Mouse (Mus musculus): ENCODE measurements at regions not wholly inside any gene's neighbourhood (a gene's known extent, or its start where the extent isn't known, plus 50 kb on each side); places are given as distances from the start of the nearest gene placed in this dataset.

DNA sequence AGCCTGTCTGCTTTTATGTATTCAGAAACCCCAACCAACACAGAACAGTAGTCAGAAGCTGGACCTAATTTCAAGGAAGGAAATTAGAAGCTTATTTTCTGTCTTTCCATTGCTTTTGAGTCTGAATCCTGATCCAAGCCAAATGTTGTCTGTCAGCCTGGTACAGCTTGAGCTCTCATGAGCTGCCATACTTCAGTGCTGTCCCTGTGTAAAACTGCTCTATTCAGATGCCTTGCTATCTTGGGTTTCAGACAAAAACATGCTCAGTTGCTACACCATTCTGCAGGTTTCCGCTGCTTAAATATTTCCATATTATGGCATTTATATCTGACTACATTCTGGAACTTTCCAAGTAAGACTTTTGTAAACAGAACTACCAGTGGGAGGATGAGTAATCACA, 1403.2 kb downstream of the Epha7 start:
- no peak overlapping the region for H3K27ac ChIP-seq
- no peak for DNase-seq (ENCODE audit: extremely low spot score, low spot score)

DNA sequence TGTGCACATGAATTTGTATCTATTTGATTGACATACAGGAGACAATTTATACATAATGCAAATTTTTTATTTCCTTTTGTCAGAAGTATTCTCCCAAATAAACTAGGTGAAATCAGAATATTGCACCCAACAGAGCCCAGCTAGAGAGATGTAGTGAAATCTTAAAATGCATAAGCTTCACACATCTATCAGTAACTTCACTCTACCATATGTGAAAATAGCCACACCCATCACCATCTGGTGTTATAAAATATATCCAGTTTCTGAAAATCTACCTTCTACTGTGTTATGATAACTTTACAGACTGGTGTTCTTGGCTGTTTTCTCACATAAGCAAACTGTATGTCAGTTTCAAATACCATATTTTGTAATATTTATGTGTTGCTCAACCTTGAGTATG, 1414.2 kb downstream of the Epha7 start:
- no peaks in the 10 kb centered on the region for H3K4me1 ChIP-seq
- H3K9me3 ChIP-seq, result no peaks in the 10 kb centered on the region
- H3K27me3 ChIP-seq (ENCODE audit: poor library complexity, severe bottlenecking), result no peaks in the 10 kb centered on the region
- H3K27ac ChIP-seq, result no peak overlapping the region
- no peak overlapping the region for H3K4me3 ChIP-seq
- DNase-seq (ENCODE audit: extremely low spot score, low spot score), result no peak
- no peaks in the 10 kb centered on the region for H3K36me3 ChIP-seq (replicated peaks)

More for the DNA sequence above, 1403.2 kb downstream of the Epha7 start:
- H3K36me3 ChIP-seq (replicated peaks), result no peaks in the 10 kb centered on the region
- H3K4me3 ChIP-seq, result no peak overlapping the region
- no peaks in the 10 kb centered on the region for H3K4me1 ChIP-seq
- no peaks in the 10 kb centered on the region for H3K27me3 ChIP-seq (ENCODE audit: poor library complexity, severe bottlenecking)
- H3K9me3 ChIP-seq, result no peaks in the 10 kb centered on the region
- WGBS, result 96% methylated on average over 1 of the region's 1 CpGs

DNA sequence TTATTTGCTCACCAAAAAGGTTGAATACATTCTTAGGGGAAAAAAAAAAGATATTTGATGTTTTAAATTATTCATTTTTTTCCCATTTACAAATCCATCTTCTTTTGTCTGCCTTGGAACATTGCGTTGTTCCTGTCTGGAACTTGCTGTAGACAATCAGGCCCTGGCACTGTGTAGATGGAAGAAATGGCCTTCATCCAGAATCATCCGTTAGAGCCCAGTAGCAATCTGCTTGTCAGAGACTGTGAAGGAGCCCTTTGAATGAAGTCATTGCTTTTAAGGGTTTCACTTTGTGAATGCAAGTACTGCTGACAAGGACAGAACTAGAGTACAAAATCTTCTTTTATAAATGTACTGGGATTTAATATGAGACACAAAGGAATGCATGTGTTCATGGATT, 1449.2 kb downstream of the Epha7 start:
- no peak for DNase-seq (ENCODE audit: extremely low spot score, low spot score)
- H3K27me3 ChIP-seq (ENCODE audit: poor library complexity, severe bottlenecking), result no peaks in the 10 kb centered on the region
- H3K4me1 ChIP-seq, result no peaks in the 10 kb centered on the region
- no peak overlapping the region for H3K27ac ChIP-seq
- WGBS, result 95% methylated on average over 2 of the region's 2 CpGs
- no peaks in the 10 kb centered on the region for H3K9me3 ChIP-seq
- H3K4me3 ChIP-seq, result no peak overlapping the region
- no peaks in the 10 kb centered on the region for H3K36me3 ChIP-seq (replicated peaks)

DNA sequence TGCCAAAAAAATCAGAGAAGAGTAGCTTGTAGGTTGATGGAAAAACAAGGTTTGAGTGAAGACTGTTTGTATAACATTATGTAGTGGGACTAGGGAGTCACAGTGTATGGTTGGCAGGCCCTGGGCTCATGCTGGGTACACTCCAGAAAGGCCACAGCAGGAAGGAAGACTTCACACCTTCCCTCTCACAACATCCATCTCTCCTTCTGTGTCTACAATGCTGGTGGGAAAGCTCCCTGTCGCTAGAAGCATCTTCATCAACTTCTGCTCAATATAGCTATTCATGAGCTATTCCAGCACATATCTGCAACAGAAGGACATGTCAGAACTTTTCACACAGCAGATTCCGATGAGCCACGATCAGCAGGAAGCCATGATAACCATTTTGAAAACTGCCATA, 1455.1 kb downstream of the Epha7 start:
- Histone ChIP-seq H3K36me3 (replicated peaks) (no peaks in the 10 kb centered on the region), H3K27ac (no peak overlapping the region), H3K27me3 (ENCODE audit: poor library complexity, severe bottlenecking) (no peaks in the 10 kb centered on the region), H3K4me1 (no peaks in the 10 kb centered on the region), H3K4me3 (no peak overlapping the region), H3K9me3 (no peaks in the 10 kb centered on the region)
- 92% methylated on average over 3 of the region's 3 CpGs for WGBS
- no peak for DNase-seq (ENCODE audit: extremely low spot score, low spot score)

DNA sequence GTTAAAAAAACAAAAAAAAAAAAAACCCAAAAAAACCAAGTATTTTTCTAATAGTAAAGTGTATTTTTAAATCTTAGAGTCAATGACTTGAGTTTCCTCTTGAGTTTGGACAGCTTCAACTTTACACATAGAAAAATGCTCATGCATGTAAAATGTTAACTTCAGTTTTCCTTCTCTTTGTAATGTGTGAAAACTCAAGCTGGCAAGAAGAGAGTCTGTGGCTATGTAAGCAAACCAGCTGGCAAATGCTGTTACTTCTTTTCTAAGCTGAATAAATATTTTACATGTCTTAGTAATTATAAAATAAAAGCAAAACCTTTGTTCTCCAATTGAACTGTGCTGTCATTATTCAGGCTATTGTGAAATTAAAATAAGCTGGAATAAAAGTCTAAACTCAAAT, 1457.1 kb downstream of the Epha7 start:
- Histone ChIP-seq H3K36me3 (replicated peaks) (no peaks in the 10 kb centered on the region), H3K27ac (no peak overlapping the region), H3K4me1 (no peaks in the 10 kb centered on the region), H3K27me3 (ENCODE audit: poor library complexity, severe bottlenecking) (no peaks in the 10 kb centered on the region), H3K4me3 (no peak overlapping the region), H3K9me3 (no peaks in the 10 kb centered on the region)
- DNase-seq (ENCODE audit: extremely low spot score, low spot score), result no peak

DNA sequence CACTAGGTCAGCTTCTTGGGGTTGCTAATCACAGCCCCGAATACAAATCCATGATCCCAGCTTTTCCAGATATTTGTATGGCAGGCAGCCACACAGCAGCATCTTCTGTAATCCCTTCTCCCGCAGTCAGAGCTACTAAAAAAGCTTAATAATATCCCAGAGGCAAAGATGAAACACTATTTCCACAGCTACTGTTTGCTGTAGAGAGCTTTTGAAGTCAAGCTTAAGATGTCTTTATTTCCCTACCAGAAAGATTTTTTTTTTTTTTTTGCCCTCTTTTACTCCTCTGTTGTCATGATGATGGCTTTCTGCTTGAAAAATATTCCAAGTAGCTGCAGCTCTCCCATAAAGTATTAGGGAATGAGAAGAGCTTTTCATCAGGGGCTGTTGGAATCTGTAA, 1499.5 kb downstream of the Epha7 start:
- DNase-seq (ENCODE audit: extremely low spot score, low spot score), result no peak
- no peaks in the 10 kb centered on the region for H3K9me3 ChIP-seq
- H3K36me3 ChIP-seq (replicated peaks), result no peaks in the 10 kb centered on the region
- H3K4me1 ChIP-seq, result peaks cover 20% of the 10 kb centered on the region
- H3K27me3 ChIP-seq (ENCODE audit: poor library complexity, severe bottlenecking), result no peaks in the 10 kb centered on the region
- WGBS, result 58% methylated on average over 2 of the region's 2 CpGs
- H3K27ac ChIP-seq, result peak overlapping the region; percentile 11; the same call in 1 of the 2 replicates
- no peak overlapping the region for H3K4me3 ChIP-seq

DNA sequence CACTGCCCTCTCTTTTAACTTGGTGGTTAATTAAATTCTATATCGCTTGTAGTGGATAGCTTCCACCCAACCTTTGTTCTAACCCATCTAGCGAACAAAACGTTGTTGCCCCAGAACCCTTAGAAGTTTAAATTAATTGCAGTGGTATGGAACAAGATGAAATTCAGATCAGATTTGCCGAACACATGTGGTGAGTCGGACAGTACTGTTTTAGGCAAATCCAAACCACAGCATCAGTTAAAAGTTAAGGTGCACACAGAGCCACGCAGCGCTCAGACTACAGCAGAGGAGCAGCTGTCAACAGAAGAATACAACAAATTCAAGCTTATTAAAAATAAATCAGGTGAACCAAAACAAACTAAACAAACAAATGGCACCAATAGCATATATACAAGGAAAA, 1500.0 kb downstream of the Epha7 start:
- Histone ChIP-seq H3K4me3 (no peak overlapping the region), H3K9me3 (no peaks in the 10 kb centered on the region), H3K27ac (peak overlapping the region; percentile 11; the same call in 1 of the 2 replicates), H3K4me1 (peaks cover 20% of the 10 kb centered on the region), H3K36me3 (replicated peaks) (no peaks in the 10 kb centered on the region), H3K27me3 (ENCODE audit: poor library complexity, severe bottlenecking) (no peaks in the 10 kb centered on the region)
- no peak for DNase-seq (ENCODE audit: extremely low spot score, low spot score)
- 61% methylated on average over 7 of the region's 7 CpGs for WGBS

DNA sequence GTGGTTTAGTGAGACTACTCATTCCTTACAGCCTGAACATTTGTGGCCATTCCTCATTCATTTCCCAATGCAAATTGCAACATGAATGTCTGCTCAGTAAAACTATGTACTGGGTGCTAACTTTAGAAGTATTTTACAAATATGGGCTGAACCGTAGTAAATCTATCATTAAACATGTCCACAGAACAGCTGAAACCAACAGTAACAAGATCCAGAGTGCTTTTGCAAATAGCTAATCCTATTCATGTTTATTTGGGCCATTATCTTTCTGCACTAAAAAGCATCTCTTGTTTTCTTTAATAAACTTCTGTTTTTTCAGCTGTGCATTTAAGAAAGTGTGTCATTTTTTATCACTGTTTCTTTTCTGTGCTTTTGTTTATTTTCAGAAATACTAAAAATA, 1502.4 kb downstream of the Epha7 start:
- H3K4me1 ChIP-seq, result peaks cover 20% of the 10 kb centered on the region
- WGBS, result 79% methylated on average over 1 of the region's 1 CpGs
- H3K9me3 ChIP-seq, result no peaks in the 10 kb centered on the region

DNA sequence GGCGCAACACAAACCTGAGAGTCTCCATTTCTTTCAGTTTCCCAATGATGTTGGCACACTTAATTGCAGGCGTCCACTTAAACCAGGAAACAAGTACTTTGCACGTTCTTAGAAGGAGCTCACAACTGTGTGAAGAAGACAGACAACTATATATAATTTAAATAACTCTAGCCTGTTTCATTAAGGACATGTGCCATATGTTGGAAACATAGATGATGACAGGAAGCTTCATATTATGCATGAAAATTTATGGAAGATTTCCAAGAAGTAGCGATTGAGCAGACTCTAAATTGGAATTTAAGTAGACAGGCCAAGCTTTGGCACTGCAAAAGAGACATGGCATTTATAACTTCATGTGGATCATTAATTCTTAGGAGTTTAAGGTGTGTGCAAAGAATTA, 1504.1 kb downstream of the Epha7 start:
- 89% methylated on average over 4 of the region's 4 CpGs for WGBS
- no peaks in the 10 kb centered on the region for H3K36me3 ChIP-seq (replicated peaks)
- DNase-seq (ENCODE audit: extremely low spot score, low spot score), result no peak
- H3K27ac ChIP-seq, result no peak overlapping the region
- peaks cover 20% of the 10 kb centered on the region for H3K4me1 ChIP-seq
- no peaks in the 10 kb centered on the region for H3K27me3 ChIP-seq (ENCODE audit: poor library complexity, severe bottlenecking)
- no peaks in the 10 kb centered on the region for H3K9me3 ChIP-seq
- no peak overlapping the region for H3K4me3 ChIP-seq

More for the DNA sequence above, 1502.4 kb downstream of the Epha7 start:
- Histone ChIP-seq H3K4me3 (no peak overlapping the region), H3K27ac (no peak overlapping the region), H3K36me3 (replicated peaks) (no peaks in the 10 kb centered on the region), H3K27me3 (ENCODE audit: poor library complexity, severe bottlenecking) (no peaks in the 10 kb centered on the region)
- DNase-seq (ENCODE audit: extremely low spot score, low spot score), result no peak

DNA sequence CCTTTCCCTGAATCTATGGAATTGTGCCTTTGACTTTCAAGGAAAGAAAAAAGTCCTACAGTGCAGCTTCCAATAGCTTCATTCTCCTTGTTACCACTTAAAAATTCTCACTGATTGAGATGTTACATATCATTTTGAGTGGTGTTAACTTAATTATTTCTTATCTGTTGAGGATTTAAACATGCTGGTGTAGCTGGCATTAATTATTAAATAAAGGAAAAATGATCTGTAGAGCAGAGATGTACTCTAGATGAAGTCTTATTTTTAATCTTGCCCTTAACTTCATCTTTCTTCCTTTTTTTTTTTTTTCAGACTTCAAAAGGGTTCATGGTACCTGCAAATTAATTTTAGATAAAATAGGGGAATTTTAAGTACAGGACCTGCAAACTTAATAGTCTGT, 1507.1 kb downstream of the Epha7 start:
- DNase-seq (ENCODE audit: extremely low spot score, low spot score), result no peak
- Histone ChIP-seq H3K27ac (no peak overlapping the region), H3K4me1 (no peaks in the 10 kb centered on the region), H3K36me3 (replicated peaks) (no peaks in the 10 kb centered on the region), H3K9me3 (no peaks in the 10 kb centered on the region), H3K4me3 (no peak overlapping the region), H3K27me3 (ENCODE audit: poor library complexity, severe bottlenecking) (no peaks in the 10 kb centered on the region)

DNA sequence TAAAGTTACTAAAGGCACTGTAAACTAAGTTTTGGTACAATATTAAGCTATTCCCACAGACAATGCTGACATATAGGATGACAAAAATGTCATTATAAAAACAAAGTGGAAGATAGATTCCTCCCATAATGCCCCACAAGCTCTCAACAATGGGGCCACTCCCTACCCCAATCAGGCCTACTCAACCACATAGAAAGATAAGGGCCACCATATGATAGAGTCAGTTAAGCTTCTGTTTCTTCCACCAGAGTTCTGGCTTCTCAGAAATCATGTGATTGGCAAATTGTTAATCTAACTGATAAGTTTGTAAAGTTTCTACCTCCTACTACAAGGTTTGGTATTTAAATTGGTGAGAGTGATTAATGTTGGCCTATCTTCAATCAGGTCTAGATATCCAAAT, 1534.6 kb downstream of the Epha7 start:
- Histone ChIP-seq H3K9me3 (no peaks in the 10 kb centered on the region), H3K36me3 (replicated peaks) (no peaks in the 10 kb centered on the region), H3K27me3 (ENCODE audit: poor library complexity, severe bottlenecking) (no peaks in the 10 kb centered on the region), H3K27ac (no peak overlapping the region), H3K4me1 (no peaks in the 10 kb centered on the region), H3K4me3 (no peak overlapping the region)
- no peak for DNase-seq (ENCODE audit: extremely low spot score, low spot score)

Data from forebrain, embryonic 10.5 days (tissue).